16 mouse cellular contexts compared by ENCODE assay signal in the genomic region with DNA sequence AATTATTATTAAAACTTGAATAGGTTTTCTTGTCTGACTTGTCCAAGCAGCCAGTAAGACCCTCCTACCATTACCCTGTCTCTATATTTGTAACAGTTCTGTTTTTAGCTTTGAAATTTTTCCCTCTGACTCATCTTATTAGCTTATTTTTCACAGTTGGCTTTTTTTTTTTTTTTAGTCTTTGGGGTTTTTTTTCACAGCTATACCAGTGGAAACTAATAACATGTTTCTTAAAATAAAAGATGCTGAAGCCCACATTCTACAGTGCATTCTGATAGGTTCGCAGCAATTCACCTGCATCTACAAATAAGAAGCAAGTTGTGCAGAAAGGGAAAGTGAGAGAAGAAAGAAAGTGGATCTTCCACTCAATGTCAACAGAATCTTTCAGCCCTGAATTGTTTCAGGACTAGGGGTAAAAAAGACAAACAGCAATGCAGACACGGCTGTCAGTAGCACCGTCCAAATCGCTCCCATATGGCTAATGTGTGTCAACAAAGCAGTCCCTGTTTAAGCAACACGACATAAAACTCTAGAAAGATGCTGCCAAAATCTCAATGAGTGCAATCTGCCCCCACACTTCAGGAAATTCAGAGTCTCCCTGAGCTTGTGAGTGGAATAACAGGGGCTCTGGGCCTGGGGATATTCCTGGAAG.
DNase-seq lines count a peak whose midpoint lies in the region; ATAC-seq lines count a peak whose summit lies in the region.
"Had no signal": no experiment of that assay in that cellular context is flagged by ENCODE, and none has a peak within 500 bp of the region (broad histone marks: within the 10 kb centered on the region; RNA-seq: fewer than 3 reads in every experiment).

No protein-coding gene starts in this region.

- H3K9ac ChIP-seq in forebrain, embryonic 16.5 days (replicated peaks; ENCODE audit: low read depth, low read length), result no peak overlapping the region
- no peak overlapping the region for H3K9ac ChIP-seq in kidney, embryonic 15.5 days
- H3K9ac ChIP-seq: heart, embryonic 15.5 days; hindbrain, embryonic 14.5 days; liver, embryonic 14.5 days had no signal

- peak; percentile 92 for ATAC-seq in forebrain, embryonic 16.5 days
- ATAC-seq in kidney, embryonic 15.5 days (replicated peaks; ENCODE audit: low FRiP score), result no peak
- ATAC-seq: Patski had no signal

- 44% methylated on average over 5 of the region's 5 CpGs for whole genome bisulfite sequencing in forebrain, embryonic 16.5 days
- WGBS in kidney, embryonic 15.5 days, result 50% methylated on average over 5 of the region's 5 CpGs

- no peaks in the 10 kb centered on the region for H3K4me1 ChIP-seq in forebrain, embryonic 16.5 days (replicated peaks; ENCODE audit: control insufficient read depth, insufficient read depth, low read length)
- no peaks in the 10 kb centered on the region for H3K4me1 ChIP-seq in kidney, embryonic 15.5 days
- H3K4me1 ChIP-seq: heart, embryonic 15.5 days had no signal

- peak; percentile 8 to 24 for DNase-seq in frontal cortex, postnatal 36 days (ENCODE audit: low spot score in 2 of 2)
- no peak for DNase-seq in frontal cortex, postnatal 14 days (ENCODE audit: low spot score in 2 of 2)
- DNase-seq in right cerebral cortex, postnatal 10 days (ENCODE audit: low spot score in 2 of 2), result peak; percentile 32 to 33
- DNase-seq in right cerebral cortex, postnatal 25 days, result no peak
- peak; percentile 24 for DNase-seq in telencephalon, adult 2 months (ENCODE audit: low read depth, low spot score)
- DNase-seq in urinary bladder, postnatal 36 days (ENCODE audit: low spot score in 2 of 2), result no peak
- DNase-seq: cerebellum, adult 9-10 months; lung, postnatal 14 days had no signal

- H3K4me2 ChIP-seq in forebrain, embryonic 16.5 days (ENCODE audit: low read length), result no peak overlapping the region
- H3K4me2 ChIP-seq in kidney, embryonic 15.5 days, result no peak overlapping the region
- H3K4me2 ChIP-seq: heart, embryonic 15.5 days; hindbrain, embryonic 14.5 days; midbrain, embryonic 11.5 days had no signal

- H3K4me3 ChIP-seq in forebrain, embryonic 16.5 days (replicated peaks; ENCODE audit: low read length), result no peak overlapping the region
- H3K4me3 ChIP-seq in kidney, embryonic 15.5 days (replicated peaks), result no peak overlapping the region
- H3K4me3 ChIP-seq: heart, embryonic 15.5 days; myocyte had no signal

- H3K9me3 ChIP-seq in forebrain, embryonic 16.5 days (ENCODE audit: control insufficient read depth, low read length), result no peaks in the 10 kb centered on the region
- no peaks in the 10 kb centered on the region for H3K9me3 ChIP-seq in kidney, embryonic 15.5 days (replicated peaks)
- H3K9me3 ChIP-seq: heart, embryonic 15.5 days had no signal

- H3K27ac ChIP-seq in forebrain, embryonic 16.5 days (ENCODE audit: low read length), result no peak overlapping the region
- H3K27ac ChIP-seq in kidney, embryonic 15.5 days, result no peak overlapping the region
- H3K27ac ChIP-seq: heart, embryonic 15.5 days; hindbrain, embryonic 14.5 days; liver, embryonic 14.5 days had no signal

- no peaks in the 10 kb centered on the region for H3K36me3 ChIP-seq in forebrain, embryonic 16.5 days (ENCODE audit: control insufficient read depth, insufficient read depth)
- H3K36me3 ChIP-seq in kidney, embryonic 15.5 days, result no peaks in the 10 kb centered on the region
- H3K36me3 ChIP-seq: heart, embryonic 15.5 days had no signal

- no peaks in the 10 kb centered on the region; the same call in 1 of the 2 replicates for H3K27me3 ChIP-seq in forebrain, embryonic 16.5 days (replicated peaks; ENCODE audit: control insufficient read depth, insufficient read depth, low read length)
- H3K27me3 ChIP-seq in kidney, embryonic 15.5 days, result no peaks in the 10 kb centered on the region
- H3K27me3 ChIP-seq: heart, embryonic 15.5 days; Patski had no signal

Comparison
In these comparisons a context has a peak if more than half of its experiments do, and no peak if none do; other contexts are left out.
1. DNase-seq: peak in frontal cortex, postnatal 36 days (2 of 2), right cerebral cortex, postnatal 10 days (2 of 2) and telencephalon, adult 2 months (single experiment); none in frontal cortex, postnatal 14 days (0 of 2), right cerebral cortex, postnatal 25 days (single experiment) and urinary bladder, postnatal 36 days (0 of 2).